Mouse (Mus musculus): ENCODE measurements around the gene Irf9.
A peak's percentile ranks its signal among the peaks of the same experiment; 100 is the strongest.

Irf9 gene

GRCm38 (mm10) chr14:55616844-55617243 is 13.5 kb downstream of the Irf9 start:
- DNase-seq: no peak

- DNase-seq: no peak
These were observed 14.5 kb downstream of the Irf9 start, which contains the start of gene Rec8 for GRCm38 (mm10) chr14:55617822-55618221. TSS of gene Rec8 (plus strand) at chr14:55618037.

GRCm38 (mm10) chr14:55618486-55619195 is 15.3 kb downstream of the Irf9 start:
- DNase-seq: no peak

- DNase-seq: no peak
These were observed 24.9 kb downstream of the Irf9 start for GRCm38 (mm10) chr14:55628077-55628827.

- DNase-seq: no peak
These were observed 25.9 kb downstream of the Irf9 start for GRCm38 (mm10) chr14:55629312-55629711.

GRCm38 (mm10) chr14:55634874-55635522 is 31.6 kb downstream of the Irf9 start:
- no peak for DNase-seq

- DNase-seq: peak; percentile 92
These were observed 32.2 kb downstream of the Irf9 start, which contains the start of gene Ipo4 for GRCm38 (mm10) chr14:55635523-55636007. TSS of gene Ipo4 (minus strand) at chr14:55635957.

- DNase-seq: no peak
These were observed 34.4 kb downstream of the Irf9 start, which contains the start of gene Gm49378 for GRCm38 (mm10) chr14:55637795-55638194. TSS of gene Gm49378 (minus strand) at chr14:55637895.

- no peak for DNase-seq
These were observed 37.4 kb downstream of the Irf9 start for GRCm38 (mm10) chr14:55640816-55641215.

GRCm38 (mm10) chr14:55641291-55641690 is 37.9 kb downstream of the Irf9 start:
- no peak for DNase-seq

- DNase-seq: no peak
These were observed 39.3 kb downstream of the Irf9 start for GRCm38 (mm10) chr14:55642679-55643059.

- DNase-seq: peak; percentile 87
These were observed 39.9 kb downstream of the Irf9 start, which contains the start of gene Tm9sf1 for GRCm38 (mm10) chr14:55643060-55643907. TSS of gene Tm9sf1 (minus strand) at chr14:55643806.

- no peak for DNase-seq
These were observed 41.0 kb downstream of the Irf9 start for GRCm38 (mm10) chr14:55644261-55644888.

GRCm38 (mm10) chr14:55649884-55650283 is 46.5 kb downstream of the Irf9 start, which contains the start of gene Tssk4:
TSS of gene Tssk4 (plus strand) at chr14:55650184.
- no peak for DNase-seq

- no peak for DNase-seq
These were observed 48.2 kb downstream of the Irf9 start for GRCm38 (mm10) chr14:55651528-55651927.

- no peak for DNase-seq
These were observed 53.6 kb downstream of the Irf9 start for GRCm38 (mm10) chr14:55656935-55657334.

- no peak for DNase-seq
These were observed 54.6 kb downstream of the Irf9 start for GRCm38 (mm10) chr14:55658011-55658410.

Data from layer of hippocampus, adult 9-11 months (tissue).